Mouse (Mus musculus): Measurements from ENCODE around the gene Socs3. TPM values are rescaled to one million over a fixed set of nuclear protein-coding genes. Genes with fewer than 3 reads are reported as not detected.

Socs3 gene
- polyA plus RNA-seq, 1 experiment: 0.51 TPM

GRCm38 (mm10) chr11:117995255-117995654 lies 25.4 kb upstream of the Socs3 start:
- peaks cover 8% of the 10 kb centered on the region for H3K4me1 ChIP-seq (ENCODE audit: control insufficient read depth, insufficient read depth, low read length)
- H3K27me3 ChIP-seq (ENCODE audit: control insufficient read depth, insufficient read depth, low read length): no peaks in the 10 kb centered on the region
- H3K36me3 ChIP-seq (ENCODE audit: control insufficient read depth, insufficient read depth, low read length): peaks cover 2% of the 10 kb centered on the region; the same call in 1 of the 2 replicates
- no peak overlapping the region for H3K4me3 ChIP-seq (ENCODE audit: control insufficient read depth, low read depth, low read length)
- no peak for TF ChIP-seq CTCF (IDR thresholded peaks at IDR 0.05; ENCODE audit: control insufficient read depth, insufficient read depth, insufficient replicate concordance, low read depth, low read length)
- TF ChIP-seq POLR2A (IDR thresholded peaks at IDR 0.05; ENCODE audit: control insufficient read depth, low read depth, low read length): no peak
- H3K27ac ChIP-seq (ENCODE audit: control insufficient read depth, insufficient read depth, low read depth, low read length): no peak overlapping the region

- H3K4me1 ChIP-seq (ENCODE audit: control insufficient read depth, insufficient read depth, low read length): peaks cover 8% of the 10 kb centered on the region
- H3K27ac ChIP-seq (ENCODE audit: control insufficient read depth, insufficient read depth, low read depth, low read length): no peak overlapping the region
- TF ChIP-seq POLR2A (IDR thresholded peaks at IDR 0.05; ENCODE audit: control insufficient read depth, low read depth, low read length) (no peak), CTCF (IDR thresholded peaks at IDR 0.05; ENCODE audit: control insufficient read depth, insufficient read depth, insufficient replicate concordance, low read depth, low read length) (no peak)
- no peaks in the 10 kb centered on the region for H3K27me3 ChIP-seq (ENCODE audit: control insufficient read depth, insufficient read depth, low read length)
- H3K4me3 ChIP-seq (ENCODE audit: control insufficient read depth, low read depth, low read length): no peak overlapping the region
- H3K36me3 ChIP-seq (ENCODE audit: control insufficient read depth, insufficient read depth, low read length): peaks cover 2% of the 10 kb centered on the region; the same call in 1 of the 2 replicates
Observed at GRCm38 (mm10) chr11:117994250-117995057, 24.6 kb upstream of the Socs3 start.

- Histone ChIP-seq H3K27ac (ENCODE audit: control insufficient read depth, insufficient read depth, low read depth, low read length) (no peak overlapping the region), H3K4me3 (ENCODE audit: control insufficient read depth, low read depth, low read length) (no peak overlapping the region), H3K4me1 (ENCODE audit: control insufficient read depth, insufficient read depth, low read length) (peaks cover 8% of the 10 kb centered on the region), H3K36me3 (ENCODE audit: control insufficient read depth, insufficient read depth, low read length) (peaks cover 2% of the 10 kb centered on the region; the same call in 1 of the 2 replicates), H3K27me3 (ENCODE audit: control insufficient read depth, insufficient read depth, low read length) (no peaks in the 10 kb centered on the region)
- TF ChIP-seq POLR2A (IDR thresholded peaks at IDR 0.05; ENCODE audit: control insufficient read depth, low read depth, low read length) (no peak), CTCF (IDR thresholded peaks at IDR 0.05; ENCODE audit: control insufficient read depth, insufficient read depth, insufficient replicate concordance, low read depth, low read length) (no peak)
Observed at GRCm38 (mm10) chr11:117993190-117994175, 23.6 kb upstream of the Socs3 start.

DNA sequence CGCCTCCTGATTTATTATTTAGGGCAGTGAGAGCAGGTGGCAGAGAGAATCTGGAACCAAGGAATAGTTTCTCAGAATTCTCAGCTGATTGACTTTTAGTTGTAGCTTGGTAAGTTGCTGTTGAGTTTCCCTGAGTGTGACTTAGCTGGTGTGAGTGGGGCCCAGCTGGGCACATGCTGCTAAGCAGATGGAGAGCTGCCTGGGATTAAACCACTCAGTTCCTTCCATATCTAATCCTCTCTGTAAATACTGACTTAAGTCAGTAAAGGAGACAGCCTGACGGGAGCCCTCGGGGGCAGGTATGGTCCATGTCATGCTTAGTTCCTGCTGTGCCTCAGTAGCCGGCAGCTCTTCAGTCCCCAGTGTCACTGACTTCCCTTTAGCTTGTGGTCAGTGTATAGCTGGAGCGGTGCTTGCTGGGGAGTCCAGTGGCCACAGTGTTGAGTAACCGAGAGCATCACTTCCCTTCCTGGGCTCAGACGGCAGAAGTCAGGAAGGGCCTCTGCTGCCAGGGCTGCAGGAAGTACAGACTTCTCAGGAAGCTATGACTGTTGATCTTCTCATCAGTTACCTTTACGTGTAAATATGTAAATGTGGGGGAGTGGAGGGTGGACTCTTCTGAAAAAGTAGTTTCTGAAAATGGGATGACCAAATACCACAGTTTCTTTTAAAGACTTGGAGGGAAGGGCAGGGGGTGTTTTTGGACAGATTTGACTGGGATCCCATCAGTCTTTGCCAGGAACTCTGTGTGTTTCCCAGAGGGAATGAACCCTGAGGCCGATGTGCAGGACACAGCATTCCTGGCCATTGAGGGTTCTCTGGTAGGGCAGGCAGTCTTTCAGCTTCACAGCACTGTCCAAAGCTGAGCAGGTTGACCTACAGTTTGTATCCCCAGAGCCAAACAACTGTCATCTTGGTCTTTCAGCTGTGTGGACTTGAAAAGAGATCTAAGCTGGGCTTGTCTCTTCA lies 21.9 kb upstream of the Socs3 start:
- peaks cover 12% of the 10 kb centered on the region for H3K4me1 ChIP-seq (ENCODE audit: control insufficient read depth, insufficient read depth, low read length)
- H3K27me3 ChIP-seq (ENCODE audit: control insufficient read depth, insufficient read depth, low read length): no peaks in the 10 kb centered on the region
- no peak overlapping the region for H3K27ac ChIP-seq (ENCODE audit: control insufficient read depth, insufficient read depth, low read depth, low read length)
- H3K36me3 ChIP-seq (ENCODE audit: control insufficient read depth, insufficient read depth, low read length): no peaks in the 10 kb centered on the region
- TF ChIP-seq POLR2A (IDR thresholded peaks at IDR 0.05; ENCODE audit: control insufficient read depth, low read depth, low read length) (no peak), CTCF (IDR thresholded peaks at IDR 0.05; ENCODE audit: control insufficient read depth, insufficient read depth, insufficient replicate concordance, low read depth, low read length) (no peak)
- H3K4me3 ChIP-seq (ENCODE audit: control insufficient read depth, low read depth, low read length): no peak overlapping the region

GRCm38 (mm10) chr11:117989926-117990325 lies 20.1 kb upstream of the Socs3 start:
- TF ChIP-seq CTCF (IDR thresholded peaks at IDR 0.05; ENCODE audit: control insufficient read depth, insufficient read depth, insufficient replicate concordance, low read depth, low read length) (no peak; the same call in 1 of the 2 replicates), POLR2A (IDR thresholded peaks at IDR 0.05; ENCODE audit: control insufficient read depth, low read depth, low read length) (no peak)
- H3K4me1 ChIP-seq (ENCODE audit: control insufficient read depth, insufficient read depth, low read length): peaks cover 18% of the 10 kb centered on the region
- H3K4me3 ChIP-seq (ENCODE audit: control insufficient read depth, low read depth, low read length): no peak overlapping the region
- no peaks in the 10 kb centered on the region for H3K36me3 ChIP-seq (ENCODE audit: control insufficient read depth, insufficient read depth, low read length)
- no peaks in the 10 kb centered on the region for H3K27me3 ChIP-seq (ENCODE audit: control insufficient read depth, insufficient read depth, low read length)
- no peak overlapping the region for H3K27ac ChIP-seq (ENCODE audit: control insufficient read depth, insufficient read depth, low read depth, low read length)

DNA sequence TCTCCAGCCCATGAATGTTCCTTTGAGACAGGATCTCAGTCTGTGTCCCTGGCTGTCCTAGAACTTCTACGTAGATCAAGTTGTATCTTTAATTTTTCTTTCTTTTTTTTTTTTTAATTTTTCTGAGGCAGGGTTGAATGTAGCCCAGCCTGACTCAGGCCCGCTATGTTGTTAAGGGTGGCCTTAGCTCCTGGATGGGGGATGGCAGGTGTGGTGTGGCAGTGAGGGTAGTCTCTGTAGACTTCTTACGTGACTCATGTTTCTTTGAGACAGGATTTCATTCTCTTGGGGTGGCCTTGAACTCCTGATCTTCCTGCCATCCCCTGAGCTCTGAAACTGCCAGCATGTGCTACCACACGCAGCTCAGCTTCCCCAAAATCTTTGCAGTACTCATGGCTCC lies 19.4 kb upstream of the Socs3 start:
- TF ChIP-seq CTCF (IDR thresholded peaks at IDR 0.05; ENCODE audit: control insufficient read depth, insufficient read depth, insufficient replicate concordance, low read depth, low read length) (no peak), POLR2A (IDR thresholded peaks at IDR 0.05; ENCODE audit: control insufficient read depth, low read depth, low read length) (no peak)
- Histone ChIP-seq H3K27me3 (ENCODE audit: control insufficient read depth, insufficient read depth, low read length) (no peaks in the 10 kb centered on the region), H3K27ac (ENCODE audit: control insufficient read depth, insufficient read depth, low read depth, low read length) (no peak overlapping the region), H3K4me3 (ENCODE audit: control insufficient read depth, low read depth, low read length) (no peak overlapping the region), H3K36me3 (ENCODE audit: control insufficient read depth, insufficient read depth, low read length) (no peaks in the 10 kb centered on the region), H3K4me1 (ENCODE audit: control insufficient read depth, insufficient read depth, low read length) (peaks cover 18% of the 10 kb centered on the region)
